Mouse (Mus musculus) B cell, adult 67 days (primary cell): Measurements from ENCODE around the gene Cxcl15. TPM values are rescaled to one million over a fixed set of nuclear protein-coding genes. Genes with fewer than 3 reads are reported as not detected.

Experiments used
- total RNA-seq, 2 experiments: library from RNA; stranded (reverse); gene quantifications; 4 replicates each; pipeline ENCODE4 v1.2.4; 2023

Cxcl15 gene
- not detected for total RNA-seq

DNA sequence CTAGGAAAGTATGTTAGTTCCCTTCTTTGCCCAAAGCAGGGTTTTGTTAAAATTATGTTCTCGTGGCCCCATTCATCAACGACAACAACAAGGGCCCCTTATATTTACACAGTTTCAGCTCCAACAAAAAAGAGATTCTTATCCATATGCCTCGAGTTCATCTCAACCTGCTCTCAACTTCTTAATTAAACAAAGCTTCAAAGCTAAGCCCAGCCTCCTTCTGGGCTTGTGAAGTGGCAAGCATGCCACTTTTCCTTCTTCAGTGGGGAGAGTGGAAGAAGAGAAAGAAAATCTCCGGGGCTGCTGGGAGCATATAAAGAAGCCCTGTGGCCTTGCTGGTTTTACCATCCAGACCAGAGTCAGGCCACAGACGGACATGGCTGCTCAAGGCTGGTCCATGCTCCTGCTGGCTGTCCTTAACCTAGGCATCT lies at the start of gene Cxcl15:
TSS of gene Cxcl15 (plus strand) at position 340 of the 431 bp plus-strand sequence.

DNA sequence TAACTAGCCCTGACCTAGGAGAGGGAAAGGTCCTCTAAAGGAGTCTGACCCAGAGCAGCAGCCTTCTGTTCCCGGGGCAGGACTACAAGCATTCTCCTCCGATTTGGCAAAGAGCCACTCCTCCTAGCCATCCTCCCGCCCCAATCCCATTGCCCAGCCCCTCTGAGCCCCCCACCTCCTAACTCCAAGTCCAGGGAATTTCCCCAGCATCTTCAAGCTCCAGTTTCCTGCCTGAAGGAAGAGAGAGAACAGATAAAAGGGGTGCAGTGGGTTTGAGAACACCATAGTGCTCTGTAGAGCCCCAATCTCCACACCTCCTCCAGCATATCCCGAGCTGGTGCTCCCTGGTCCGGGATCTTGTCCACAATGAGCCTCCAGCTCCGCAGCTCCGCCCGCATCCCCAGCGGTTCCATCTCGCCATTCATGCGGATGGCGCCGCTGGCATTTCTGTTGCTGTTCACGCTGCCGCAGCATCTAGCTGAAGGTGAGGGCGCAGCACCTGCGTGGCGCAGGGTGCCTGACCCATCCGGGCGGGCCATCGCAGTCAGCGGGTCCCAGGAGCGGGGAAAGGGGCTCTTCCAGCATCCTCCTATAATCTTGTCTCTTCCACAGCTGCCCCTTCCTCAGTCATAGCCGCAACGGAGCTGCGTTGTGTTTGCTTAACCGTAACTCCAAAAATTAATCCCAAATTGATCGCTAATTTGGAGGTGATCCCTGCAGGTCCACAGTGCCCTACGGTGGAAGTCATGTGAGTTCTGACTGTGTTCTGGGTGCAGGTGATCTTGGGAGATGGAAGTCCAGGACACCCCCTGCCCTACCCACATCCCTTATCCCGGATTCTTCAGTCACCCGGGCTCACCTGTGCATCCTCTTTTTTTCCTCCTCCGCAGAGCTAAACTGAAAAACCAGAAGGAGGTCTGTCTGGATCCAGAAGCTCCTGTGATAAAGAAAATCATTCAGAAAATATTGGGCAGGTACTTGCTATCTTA lies 35.0 kb upstream of the Cxcl15 start, which contains the start of gene Cxcl5:
TSS of gene Cxcl5 (plus strand) at position 284 of the 989 bp plus-strand sequence.

DNA sequence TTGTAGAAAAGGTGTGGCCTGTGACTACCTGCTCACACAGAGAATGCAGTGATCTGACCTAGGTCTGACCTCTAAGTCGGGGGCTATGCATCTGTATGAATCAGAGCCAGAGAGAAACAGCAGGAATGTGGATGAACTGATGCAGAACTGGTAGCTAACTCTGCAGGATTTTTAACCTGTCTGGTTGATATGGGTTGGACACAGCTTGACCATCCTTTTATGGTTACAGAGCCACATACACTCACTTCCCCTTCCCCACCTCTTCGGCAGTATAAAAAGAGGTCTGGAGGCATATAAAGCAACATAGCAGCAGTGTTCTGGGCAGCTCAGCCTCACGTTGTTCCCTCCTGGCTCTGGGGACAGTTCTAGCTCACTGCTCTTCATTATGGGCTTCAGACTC lies 26.1 kb upstream of the Cxcl15 start, which contains the start of gene Ppbp:
TSS of gene Ppbp (plus strand) at position 301 of the 400 bp plus-strand sequence.

DNA sequence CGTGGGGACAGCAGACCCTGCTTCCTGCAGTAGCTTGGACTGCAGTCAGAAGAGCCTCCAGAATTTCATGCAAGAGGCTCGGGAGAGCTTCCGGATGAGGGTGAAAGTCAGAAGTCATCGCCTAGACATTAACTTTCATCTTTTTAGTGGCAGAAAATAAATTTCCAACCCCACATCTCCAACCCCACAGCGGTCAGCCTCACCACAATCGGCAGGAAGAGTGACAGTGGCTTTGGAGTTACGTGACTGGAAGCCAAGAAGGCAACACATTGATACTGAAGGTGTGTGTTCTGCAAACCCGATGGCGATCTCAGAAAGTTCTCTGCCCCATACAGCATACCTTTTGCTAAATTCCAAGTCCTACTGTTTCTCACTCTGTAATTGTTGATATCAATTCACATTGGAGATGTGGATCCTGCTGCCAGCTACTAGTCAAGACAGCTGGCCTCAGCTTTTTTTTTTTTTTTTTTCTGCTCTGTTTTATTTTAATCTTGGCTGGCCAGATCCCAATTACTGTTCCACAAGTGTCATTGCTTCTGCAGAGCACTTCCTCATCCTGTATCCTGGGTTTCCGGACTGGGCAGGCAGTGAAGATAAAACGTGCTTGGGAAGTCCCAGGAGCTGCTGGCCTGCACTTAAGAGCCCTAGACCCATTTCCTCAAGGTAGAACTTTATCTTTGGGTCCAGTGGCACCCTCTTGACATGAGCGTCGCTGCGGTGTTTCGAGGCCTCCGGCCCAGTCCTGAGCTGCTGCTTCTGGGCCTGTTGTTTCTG lies 22.3 kb upstream of the Cxcl15 start, which contains the start of gene Pf4:
TSS of gene Pf4 (plus strand) at position 556 of the 774 bp plus-strand sequence.

DNA sequence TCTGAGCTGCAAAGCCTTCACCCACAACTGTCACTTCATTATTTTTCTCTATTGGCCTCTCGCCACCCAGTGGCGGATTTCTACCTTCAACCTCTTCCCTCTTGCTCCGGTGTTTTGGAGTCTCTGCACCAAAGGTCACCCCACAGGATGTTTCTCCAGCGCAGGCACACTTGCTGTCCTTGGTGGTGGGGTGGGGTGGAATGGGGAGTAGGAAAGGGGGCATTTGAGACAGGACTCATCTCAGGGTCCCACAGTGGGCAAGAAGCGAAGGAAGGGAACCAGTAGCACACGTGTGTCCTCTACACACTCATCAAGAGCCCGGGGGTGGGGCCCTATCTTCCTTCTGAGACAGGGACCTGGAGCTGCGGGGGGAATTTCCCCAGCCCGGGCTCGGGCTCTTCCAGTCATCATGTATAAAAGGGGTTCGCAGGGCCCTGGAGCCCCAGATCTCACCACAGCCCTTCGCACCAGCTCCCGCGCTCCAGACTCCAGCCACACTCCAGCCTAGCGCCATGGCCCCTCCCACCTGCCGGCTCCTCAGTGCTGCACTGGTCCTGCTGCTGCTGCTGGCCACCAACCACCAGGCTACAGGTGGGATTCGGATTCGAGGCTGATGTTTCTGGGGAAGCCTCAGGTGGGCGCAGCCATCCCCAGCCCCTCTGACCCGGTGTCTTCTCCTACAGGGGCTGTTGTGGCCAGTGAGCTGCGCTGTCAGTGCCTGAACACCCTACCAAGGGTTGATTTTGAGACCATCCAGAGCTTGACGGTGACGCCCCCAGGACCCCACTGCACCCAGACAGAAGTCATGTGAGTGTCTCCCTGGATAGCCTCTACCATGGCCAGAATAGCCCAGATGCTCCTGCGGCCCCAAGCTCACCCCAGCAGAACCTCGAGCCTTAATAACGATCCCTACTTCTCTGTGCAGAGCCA lies 8.4 kb upstream of the Cxcl15 start, which contains the start of gene Cxcl3:
TSS of gene Cxcl3 (plus strand) at position 445 of the 930 bp plus-strand sequence.

Other genes with a start within 250 kb of the Cxcl15 start
- gene 5830473C10Rik, start 233.4 kb upstream of the Cxcl15 start, total RNA-seq, result not detected
- 1 to 10 TPM; 2.6 to 5.3 TPM for gene Rassf6, start 153.9 kb upstream of the Cxcl15 start, total RNA-seq
- not detected for gene Cxcl5, start 35.2 kb upstream of the Cxcl15 start, total RNA-seq
- under 1 TPM; 0.52 to 0.53 TPM for gene Ppbp, start 26.0 kb upstream of the Cxcl15 start, total RNA-seq
- not detected for gene Pf4, start 22.1 kb upstream of the Cxcl15 start, total RNA-seq
- not detected for gene Cxcl3, start 8.4 kb upstream of the Cxcl15 start, total RNA-seq
- not detected for gene Cxcl1, start 96.7 kb downstream of the Cxcl15 start, total RNA-seq
- gene Cxcl2, start 109.3 kb downstream of the Cxcl15 start, total RNA-seq, result under 1 TPM in 1 of 2 experiments, not detected in 1; 0.29 TPM
- 1 to 10 TPM; 1.7 to 1.9 TPM for gene Mthfd2l, start 136.6 kb downstream of the Cxcl15 start, total RNA-seq
- not detected for gene Epgn, start 232.9 kb downstream of the Cxcl15 start, total RNA-seq